Mouse (Mus musculus) embryonic fibroblast, embryonic 13.5 days (primary cell): ENCODE measurements around the gene Napsa. TPM values are rescaled to one million over a fixed set of nuclear protein-coding genes. Genes with fewer than 3 reads are reported as not detected.
A peak's percentile ranks its signal among the peaks of the same experiment; 100 is the strongest.

Experiments
- H3K27ac ChIP-seq: 2 replicates; pipeline ENCODE4 v1.5.1; 2012; ENCODE audit warnings: low read length, control low read depth, inconsistent platforms; ENCODE audit not compliant: insufficient read depth
- H3K4me1 ChIP-seq: 2 replicates; pipeline ENCODE4 v1.6.1; 2011; ENCODE audit warnings: low read length; ENCODE audit not compliant: control insufficient read depth, insufficient read depth
- H3K4me3 ChIP-seq: 2 replicates; pipeline ENCODE4 v1.5.1; 2011; ENCODE audit warnings: mild to moderate bottlenecking, control low read depth, low read length; ENCODE audit not compliant: insufficient read depth
- CTCF ChIP-seq: IDR thresholded peaks from 2 replicates; pipeline ENCODE4 v1.5.1; 2011; ENCODE audit warnings: mild to moderate bottlenecking, control low read depth, low read length, moderate library complexity, borderline replicate concordance; ENCODE audit not compliant: insufficient read depth
- POLR2A ChIP-seq: IDR thresholded peaks from 2 replicates; pipeline ENCODE4 v1.6.1; 2011; ENCODE audit warnings: low read depth, mild to moderate bottlenecking, control low read depth, low read length, moderate library complexity
- polyA plus RNA-seq: library from polyadenylated mRNA; stranded (reverse); fragments of >200 nt; gene quantifications from 2 replicates; pipeline ENCODE4 v1.2.4, GENCODE M21; 2011; ENCODE audit warnings: low read depth; ENCODE audit not compliant: missing spikeins, insufficient read length

Napsa gene
- polyA plus RNA-seq, 1 experiment, result not detected

- Histone ChIP-seq H3K27ac (no peak overlapping the region), H3K4me1 (no peaks in the 10 kb centered on the region), H3K4me3 (peak overlapping the region; percentile 35)
- TF ChIP-seq POLR2A, result no peak
- no peak for TF ChIP-seq CTCF
Measured at GRCm38 (mm10) chr7:44591348-44592116, 19.4 kb downstream of the Napsa start.

DNA sequence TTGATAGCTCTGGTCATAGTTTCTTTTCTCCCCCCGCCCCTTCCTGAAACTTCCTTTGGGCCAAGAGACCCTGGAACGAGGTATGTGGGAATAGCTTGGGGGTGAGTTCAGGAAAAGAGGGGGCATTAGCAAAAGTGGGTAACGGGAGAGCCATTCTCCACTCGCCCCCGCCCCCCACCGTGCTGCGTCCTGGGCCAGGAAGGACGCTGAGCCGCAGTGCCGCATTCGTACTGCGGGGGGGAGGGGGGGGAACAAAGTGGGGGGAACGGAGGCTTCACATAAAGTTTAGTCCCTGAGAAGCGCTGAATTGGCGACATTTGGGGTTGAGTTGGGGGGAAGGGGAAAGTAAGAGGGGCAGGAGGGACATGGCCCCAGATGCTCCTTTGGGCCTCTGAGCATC, 20.9 kb downstream of the Napsa start:
- Histone ChIP-seq H3K4me3 (no peak overlapping the region), H3K4me1 (no peaks in the 10 kb centered on the region), H3K27ac (no peak overlapping the region)
- TF ChIP-seq CTCF (no peak), POLR2A (no peak)

GRCm38 (mm10) chr7:44593775-44594174, 21.6 kb downstream of the Napsa start:
- TF ChIP-seq POLR2A, result no peak
- no peak for TF ChIP-seq CTCF
- Histone ChIP-seq H3K4me1 (no peaks in the 10 kb centered on the region), H3K4me3 (no peak overlapping the region), H3K27ac (no peak overlapping the region)

DNA sequence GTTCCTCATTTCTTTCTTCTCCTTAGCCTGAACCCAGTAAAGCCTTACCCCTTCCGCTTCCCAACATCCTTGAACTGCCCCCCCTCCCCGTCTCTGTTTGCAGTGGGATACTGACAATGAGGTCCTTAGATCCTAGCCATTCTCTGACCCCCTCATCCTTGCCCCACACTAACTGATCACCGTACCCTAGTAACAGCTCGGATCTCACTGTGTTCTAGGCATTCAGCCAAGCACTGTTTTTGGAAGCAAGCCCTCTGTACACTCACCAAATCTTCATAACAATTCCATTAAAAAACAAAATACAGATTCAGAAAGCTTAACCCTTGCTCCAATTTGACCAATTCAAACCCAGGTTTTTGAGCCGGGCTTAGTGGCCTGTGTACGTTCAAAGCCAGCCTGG, 22.1 kb downstream of the Napsa start:
- H3K4me1 ChIP-seq, result no peaks in the 10 kb centered on the region
- H3K27ac ChIP-seq, result no peak overlapping the region
- no peak for TF ChIP-seq POLR2A
- no peak for TF ChIP-seq CTCF
- no peak overlapping the region for H3K4me3 ChIP-seq

DNA sequence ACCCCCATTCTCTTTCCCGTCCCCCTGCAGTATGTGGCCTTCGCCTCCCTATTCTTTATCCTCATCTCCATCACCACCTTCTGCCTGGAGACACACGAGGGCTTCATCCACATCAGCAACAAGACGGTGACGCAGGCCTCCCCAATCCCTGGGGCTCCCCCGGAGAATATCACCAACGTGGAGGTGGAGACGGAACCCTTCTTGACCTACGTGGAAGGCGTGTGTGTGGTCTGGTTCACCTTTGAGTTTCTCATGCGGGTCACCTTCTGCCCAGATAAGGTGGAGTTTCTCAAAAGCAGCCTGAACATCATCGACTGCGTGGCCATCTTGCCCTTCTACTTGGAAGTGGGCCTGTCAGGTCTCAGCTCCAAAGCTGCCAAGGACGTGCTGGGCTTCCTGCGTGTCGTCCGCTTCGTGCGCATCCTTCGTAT, 23.0 kb downstream of the Napsa start:
- no peaks in the 10 kb centered on the region for H3K4me1 ChIP-seq
- no peak for TF ChIP-seq CTCF
- no peak for TF ChIP-seq POLR2A
- no peak overlapping the region for H3K27ac ChIP-seq
- H3K4me3 ChIP-seq, result no peak overlapping the region

DNA sequence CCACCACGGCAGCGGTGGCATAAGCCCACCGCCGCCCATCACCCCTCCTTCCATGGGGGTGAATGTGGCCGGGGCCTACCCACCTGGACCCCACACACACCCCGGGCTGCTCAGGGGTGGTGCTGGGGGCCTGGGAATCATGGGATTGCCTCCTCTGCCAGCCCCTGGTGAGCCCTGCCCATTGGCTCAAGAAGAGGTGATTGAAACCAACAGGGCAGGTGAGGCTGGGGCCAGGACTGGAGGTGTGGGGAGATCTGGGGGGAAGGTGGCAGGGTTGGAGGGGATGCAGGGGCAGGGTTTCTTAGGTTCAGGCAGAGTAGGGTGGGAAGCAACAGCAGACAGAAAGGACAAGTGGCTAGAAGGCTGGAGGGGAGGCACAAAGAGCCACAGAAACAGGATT, 23.9 kb downstream of the Napsa start:
- H3K27ac ChIP-seq, result no peak overlapping the region
- no peak for TF ChIP-seq POLR2A
- TF ChIP-seq CTCF, result no peak
- no peak overlapping the region for H3K4me3 ChIP-seq
- H3K4me1 ChIP-seq, result no peaks in the 10 kb centered on the region

- Histone ChIP-seq H3K4me3 (no peak overlapping the region), H3K4me1 (no peaks in the 10 kb centered on the region), H3K27ac (no peak overlapping the region)
- TF ChIP-seq POLR2A (no peak), CTCF (no peak)
Measured at GRCm38 (mm10) chr7:44596996-44597538, 24.9 kb downstream of the Napsa start.

- TF ChIP-seq POLR2A (no peak), CTCF (no peak)
- H3K27ac ChIP-seq, result no peak overlapping the region
Measured at GRCm38 (mm10) chr7:44597666-44598065, 25.5 kb downstream of the Napsa start.

DNA sequence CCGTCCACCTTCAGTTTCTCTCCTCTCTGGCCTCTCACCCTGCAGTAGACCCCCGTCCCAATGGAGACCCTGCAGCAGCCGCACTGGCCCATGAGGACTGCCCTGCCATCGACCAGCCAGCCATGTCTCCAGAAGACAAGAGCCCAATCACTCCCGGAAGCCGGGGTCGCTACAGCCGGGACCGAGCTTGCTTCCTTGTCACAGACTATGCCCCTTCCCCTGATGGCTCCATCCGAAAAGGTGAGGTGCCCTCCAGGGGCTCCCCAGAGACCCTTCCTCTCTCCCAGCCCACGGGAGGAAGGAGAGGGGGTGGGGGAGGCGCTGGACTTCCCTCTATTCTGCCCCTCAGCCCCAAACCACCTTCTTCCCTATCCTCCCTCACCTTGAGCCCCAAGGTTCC, 26.2 kb downstream of the Napsa start:
- no peaks in the 10 kb centered on the region for H3K4me1 ChIP-seq
- no peak for TF ChIP-seq POLR2A
- H3K4me3 ChIP-seq, result no peak overlapping the region
- no peak overlapping the region for H3K27ac ChIP-seq

More at GRCm38 (mm10) chr7:44597666-44598065, 25.5 kb downstream of the Napsa start:
- no peak overlapping the region for H3K4me3 ChIP-seq
- H3K4me1 ChIP-seq, result no peaks in the 10 kb centered on the region

DNA sequence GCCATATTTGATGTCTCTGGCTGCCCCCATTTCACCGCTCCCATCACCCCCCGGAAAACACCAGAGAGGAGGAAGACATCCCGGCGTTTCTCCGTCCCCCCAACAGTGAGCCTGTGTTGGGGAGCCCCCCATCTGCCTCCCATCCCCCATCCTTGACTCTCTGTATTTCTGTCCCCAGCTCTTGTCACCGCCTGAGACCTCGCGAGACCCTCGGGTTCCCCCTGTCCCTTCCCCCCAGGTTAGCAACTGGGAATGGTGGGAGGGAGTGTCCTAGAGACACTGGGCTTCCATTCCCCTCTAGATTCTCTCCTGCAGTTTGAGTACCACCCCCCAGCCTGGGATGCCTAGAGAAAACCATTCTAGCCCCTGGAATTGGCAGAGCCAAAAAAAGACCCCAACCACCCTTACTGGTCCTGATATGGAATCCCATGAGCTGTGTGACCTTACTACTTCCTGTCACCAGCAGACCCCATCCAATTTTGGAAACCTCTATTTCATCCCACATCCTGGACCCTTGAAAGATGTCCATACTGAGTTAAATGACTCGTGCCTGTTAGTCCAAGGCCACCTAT, 28.6 kb downstream of the Napsa start:
- Histone ChIP-seq H3K4me1 (no peaks in the 10 kb centered on the region), H3K4me3 (no peak overlapping the region), H3K27ac (no peak overlapping the region)
- TF ChIP-seq CTCF, result no peak
- TF ChIP-seq POLR2A, result no peak
